Mouse (Mus musculus) adrenal gland, adult 18-20 months (tissue): ENCODE measurements around the gene Olfr749. TPM values are rescaled to one million over a fixed set of nuclear protein-coding genes. Genes with fewer than 3 reads are reported as not detected.
"Not testable (repeated sequence)": the region's sequence is repeated elsewhere in the genome, so short reads cannot be mapped to it uniquely, and the experiment has no call there.

Source experiments
- DNase-seq, 2 experiments: peaks; one replicate each; pipeline ENCODE4 v3.0.0; 2021 to 2022; ENCODE audit warnings: low spot score in 2 of 2
- long read RNA-seq, 2 experiments: library from polyadenylated mRNA; stranded (forward); transcript quantifications; one replicate each; pipeline ENCODE4 v2.0.0; 2021
- total RNA-seq, 2 experiments: library from RNA; stranded (reverse); gene quantifications; 1 replicate in 1 of 2; 2 replicates in 1 of 2; pipeline ENCODE4 v1.2.3; 2021

The Olfr749 gene
- total RNA-seq, result not detected
- long read RNA-seq, experiment 1, result 0 reads
- long read RNA-seq, experiment 2, result 0 reads

DNA sequence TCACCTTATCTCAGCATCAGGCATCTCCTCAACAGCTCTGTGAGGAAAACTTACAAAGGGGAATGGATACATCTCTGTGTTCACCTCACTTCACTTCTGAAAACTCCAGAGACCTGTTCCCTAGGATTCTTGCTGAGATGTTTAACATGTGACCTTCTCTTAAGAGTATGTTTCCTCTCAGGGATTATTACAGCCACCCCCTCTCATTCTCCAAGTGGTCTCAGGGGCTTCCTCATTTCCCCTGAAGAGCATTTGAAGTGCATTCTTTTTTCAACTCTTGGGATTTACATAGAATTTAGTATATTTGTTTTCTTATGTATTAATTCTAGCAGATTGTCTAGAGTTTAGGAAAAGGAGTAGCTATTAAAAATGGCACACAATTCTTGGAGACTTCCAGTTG lies at the start of gene Olfr749:
Olfr749 (minus strand) TSS at position 101 of the 400 bp plus-strand sequence.
- no peak for DNase-seq

DNA sequence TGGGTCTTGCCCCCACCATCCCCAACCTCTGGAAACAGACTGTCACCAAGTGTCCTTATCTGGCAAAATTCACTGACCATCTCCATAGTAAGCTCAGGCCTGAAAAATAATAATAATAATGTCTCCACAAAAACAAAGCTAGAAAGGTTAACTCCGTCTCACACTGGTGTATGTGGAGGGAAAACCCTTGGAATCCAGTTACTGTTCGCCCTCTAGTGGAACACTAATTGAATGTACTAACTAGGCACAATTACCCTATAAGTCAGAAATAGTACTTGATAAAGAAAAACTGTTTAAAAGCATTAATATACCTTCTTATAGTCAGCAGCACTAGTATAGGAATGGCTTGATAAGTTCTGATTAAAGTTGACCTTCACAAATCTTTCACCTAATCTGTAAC lies 43.3 kb upstream of the Olfr749 start:
- no peak for DNase-seq

DNA sequence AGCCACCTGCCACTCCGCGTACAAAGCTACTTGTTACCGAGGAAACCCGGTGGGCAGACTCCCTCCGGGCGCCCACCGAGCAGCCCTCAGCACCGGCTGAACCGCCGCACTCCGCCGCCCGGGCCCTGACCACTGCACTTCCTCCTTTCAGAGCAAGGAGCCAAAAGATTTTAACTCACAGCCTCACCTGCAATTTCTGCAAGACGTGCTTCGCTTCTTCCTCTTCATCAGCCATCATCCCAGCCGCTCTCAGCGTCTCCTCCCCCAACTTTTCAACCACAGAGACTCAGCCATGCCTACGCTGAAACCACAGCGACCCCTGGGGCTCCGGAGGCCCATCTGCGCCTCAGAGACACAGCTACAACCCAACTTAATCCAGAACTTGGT lies 40.4 kb upstream of the Olfr749 start, which contains the start of gene Ttc5:
Ttc5 (minus strand) TSS at position 269 of the 387 bp plus-strand sequence.
- DNase-seq, result peak; percentile 88 to 91

DNA sequence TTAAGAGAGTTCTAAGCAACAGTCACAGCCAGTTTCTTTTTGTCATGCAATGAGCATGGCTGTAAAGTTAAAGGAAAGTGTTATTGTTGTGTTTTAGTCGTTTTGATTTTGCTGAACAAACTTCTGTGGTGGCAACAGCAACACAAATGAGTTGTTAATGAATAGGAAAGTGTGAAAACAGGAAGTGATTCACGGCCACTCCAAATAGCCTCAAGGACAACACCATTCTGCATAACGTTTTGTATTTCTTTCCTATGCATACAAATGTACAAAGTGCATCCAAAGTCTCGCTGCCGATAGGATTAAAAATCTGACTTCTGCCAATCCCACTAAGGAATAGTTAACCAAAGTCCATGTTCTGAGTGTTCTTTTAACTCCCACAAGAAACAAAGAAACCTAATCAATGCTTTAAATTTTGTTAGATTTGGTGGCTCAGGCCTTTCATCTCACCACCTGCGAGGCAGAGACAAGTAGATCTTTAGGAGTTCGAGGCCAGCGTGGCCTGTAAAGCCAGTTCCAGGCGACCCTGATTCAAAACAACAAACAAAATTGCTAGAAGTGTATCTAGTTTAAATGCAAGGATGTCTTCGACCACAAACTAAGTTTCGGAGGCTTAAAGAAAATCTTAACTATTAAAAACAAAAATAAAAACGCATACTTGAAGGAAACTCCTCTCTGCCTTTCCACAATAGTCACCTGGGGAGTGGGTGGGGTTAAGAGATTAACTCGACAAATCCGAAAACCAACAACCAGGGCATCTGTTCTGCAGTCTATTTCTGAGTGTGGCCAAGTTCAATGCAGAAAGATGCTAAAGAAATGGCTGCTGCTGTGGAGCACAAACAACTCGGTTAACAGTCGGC lies 39.7 kb upstream of the Olfr749 start:
- DNase-seq, result no peak

DNA sequence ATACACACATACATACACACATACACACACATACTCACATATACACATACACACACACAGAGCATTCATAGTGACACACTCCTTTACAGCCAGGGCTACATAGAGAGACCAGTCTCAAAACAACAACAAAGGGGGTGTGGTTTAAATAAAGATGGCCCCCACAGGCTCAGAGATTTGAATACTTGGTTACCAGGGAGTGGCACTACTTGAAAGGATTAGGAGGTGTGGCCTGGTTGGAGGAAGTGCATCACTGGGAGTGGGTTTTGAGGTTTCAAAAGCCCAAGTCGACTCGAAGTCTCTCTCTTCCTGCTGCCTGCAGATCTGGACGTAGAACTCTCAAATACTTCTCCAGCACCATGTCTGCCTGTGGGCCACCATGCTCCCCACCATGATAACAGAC lies 37.3 kb upstream of the Olfr749 start:
- DNase-seq, result no peak

DNA sequence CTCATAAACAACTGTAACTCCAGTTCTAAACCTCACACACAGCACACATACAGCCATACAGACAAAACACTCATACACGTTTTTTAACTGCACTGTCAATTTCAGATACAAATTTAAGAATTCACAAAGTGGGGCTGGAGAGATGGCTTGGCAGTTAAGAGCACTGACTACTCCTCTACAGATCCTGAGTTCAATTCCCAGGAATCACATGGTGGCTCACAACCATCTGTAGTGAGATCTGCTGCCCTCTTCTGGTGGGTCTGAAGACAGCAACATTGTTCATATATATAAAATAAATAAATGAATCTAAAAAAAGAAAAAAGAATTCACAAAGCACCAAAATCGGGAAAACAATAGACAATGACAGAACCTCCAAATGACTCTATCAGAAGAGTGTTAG lies 26.4 kb upstream of the Olfr749 start:
- DNase-seq, result no peak

- DNase-seq, result peak in 1 of 2 experiments; percentile 18
Measured at GRCm38 (mm10) chr14:50765736-50766135, 20.8 kb upstream of the Olfr749 start.

DNA sequence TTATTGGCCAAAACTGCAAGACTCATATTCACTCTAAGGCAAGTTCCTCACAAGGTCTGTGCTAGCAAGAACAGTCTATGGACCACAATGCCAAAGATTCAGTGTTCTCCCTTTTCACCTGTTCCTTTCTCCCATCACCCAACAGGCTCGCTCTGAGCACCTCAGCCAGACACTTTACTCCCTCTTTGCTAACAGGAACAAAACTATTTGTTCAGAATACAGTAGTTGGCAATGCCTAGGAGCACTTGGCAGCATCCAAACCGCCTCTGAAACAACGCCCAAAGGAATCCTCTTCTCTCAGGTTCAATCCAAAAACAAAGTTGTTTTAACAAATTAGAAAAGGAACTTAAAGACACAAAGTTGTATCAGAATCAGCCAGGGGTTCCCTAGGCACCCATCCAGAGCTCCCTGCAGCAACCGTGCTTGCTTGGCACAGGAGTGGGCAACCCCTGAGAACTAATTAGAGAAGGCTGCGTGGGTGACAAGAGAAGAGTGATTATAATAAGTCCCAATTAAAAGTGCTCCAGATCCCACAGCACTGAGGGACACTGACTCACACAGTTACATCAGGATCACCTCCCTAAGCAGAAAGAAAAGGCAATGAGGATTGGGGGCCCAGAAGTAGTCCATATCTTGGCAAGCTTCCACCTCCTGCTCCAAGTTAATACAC lies 13.7 kb upstream of the Olfr749 start:
- DNase-seq, result no peak

GRCm38 (mm10) chr14:50741584-50741983 lies 3.3 kb downstream of the Olfr749 start:
- no peak for DNase-seq

DNA sequence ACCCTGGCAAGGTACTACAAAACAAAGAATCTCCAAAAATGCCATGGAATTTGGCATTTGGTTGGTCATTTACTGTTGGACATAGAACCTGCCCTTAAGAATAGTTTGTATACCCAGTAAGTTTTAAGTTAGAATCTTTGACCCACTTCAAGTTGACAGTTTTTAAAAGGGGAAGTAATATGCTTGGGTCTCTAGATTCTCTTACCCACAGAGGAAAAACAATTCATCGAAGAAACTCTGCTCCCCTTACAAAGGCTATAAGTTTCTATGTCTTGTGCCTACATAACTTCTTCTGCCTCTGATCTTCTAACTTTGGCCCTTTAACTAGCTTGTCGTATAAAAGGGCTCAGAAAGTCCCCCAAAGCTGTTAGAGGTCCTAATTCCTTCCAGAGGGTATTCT lies 4.6 kb downstream of the Olfr749 start:
- DNase-seq, result no peak

GRCm38 (mm10) chr14:50722371-50722770 lies 22.5 kb downstream of the Olfr749 start:
- DNase-seq, result not testable (repeated sequence)

DNA sequence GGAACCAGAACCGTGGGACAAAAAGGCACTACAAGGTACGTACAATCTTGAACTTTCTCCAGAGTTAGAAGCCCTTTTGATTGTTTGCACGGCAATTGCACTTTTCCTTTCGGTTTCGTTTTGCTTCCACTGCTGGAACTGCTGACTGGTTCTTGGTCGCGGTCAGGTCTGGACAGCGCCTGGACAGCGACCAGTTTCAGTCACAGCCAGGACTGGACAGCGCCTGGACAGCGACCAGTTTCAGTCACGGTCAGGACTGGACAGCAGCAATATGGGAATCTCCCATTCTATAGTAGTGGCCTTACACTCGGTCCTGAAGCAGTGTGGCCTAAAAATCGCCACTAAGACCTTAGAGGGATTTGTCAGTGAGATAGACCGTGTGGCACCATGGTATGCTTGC lies 25.0 kb downstream of the Olfr749 start:
- not testable (repeated sequence) for DNase-seq

- no peak for DNase-seq
Measured at GRCm38 (mm10) chr14:50707073-50707472, 37.8 kb downstream of the Olfr749 start, which contains the start of gene Olfr748. Gene Olfr748 (plus strand): TSS chr14:50707373.

DNA sequence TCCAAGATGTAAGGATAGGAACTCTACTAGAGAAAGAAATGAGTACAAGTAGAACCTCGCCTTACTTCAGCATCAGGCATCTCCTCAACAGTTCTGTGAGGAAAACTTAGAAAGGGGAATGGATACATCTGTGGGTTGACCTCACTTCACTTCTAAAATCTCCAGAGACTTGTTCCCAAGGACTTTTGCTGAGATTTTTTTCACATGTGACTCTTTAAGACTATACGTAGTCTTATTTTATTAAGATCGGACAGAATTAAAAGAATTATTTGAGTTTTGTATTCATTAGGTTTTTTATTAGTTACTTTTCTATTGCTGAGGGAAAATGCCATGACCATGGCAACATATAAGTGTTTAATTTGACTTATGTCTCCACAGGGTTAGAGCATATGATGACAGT lies 51.8 kb downstream of the Olfr749 start, which contains the start of gene Olfr747:
Olfr747 (minus strand) TSS at position 101 of the 400 bp plus-strand sequence.
- no peak for DNase-seq

Other genes with a start within 250 kb of the Olfr749 start
- gene Olfr742, start 241.5 kb downstream of the Olfr749 start, total RNA-seq, result not detected
- gene Olfr743, start 223.3 kb downstream of the Olfr749 start, total RNA-seq, result not detected
- gene Olfr744, start 130.2 kb downstream of the Olfr749 start, total RNA-seq, result not detected
- gene Olfr745, start 105.7 kb downstream of the Olfr749 start, total RNA-seq, result not detected
- gene Olfr746, start 98.0 kb downstream of the Olfr749 start, total RNA-seq, result not detected
- not detected for gene Olfr747, start 51.9 kb downstream of the Olfr749 start, total RNA-seq
- gene Olfr748, start 37.7 kb downstream of the Olfr749 start, total RNA-seq, result not detected
- 10 to 100 TPM; 29.0 to 35.5 TPM for gene Ttc5, start 40.4 kb upstream of the Olfr749 start, total RNA-seq
- gene Ccnb1ip1, start 62.6 kb upstream of the Olfr749 start, total RNA-seq, result not detected
- 10 to 100 TPM; 21.0 to 22.7 TPM for gene Parp2, start 62.7 kb upstream of the Olfr749 start, total RNA-seq
- 10 to 100 TPM; 22.2 to 25.2 TPM for gene Tep1, start 125.5 kb upstream of the Olfr749 start, total RNA-seq
- gene Klhl33, start 152.4 kb upstream of the Olfr749 start, total RNA-seq, result 1 to 10 TPM in 1 of 2 experiments, under 1 TPM in 1; 0.83 to 1.3 TPM
- 10 to 100 TPM; 48.9 to 51.3 TPM for gene Osgep, start 179.8 kb upstream of the Olfr749 start, total RNA-seq
- 10 to 100 TPM; 50.7 to 66.7 TPM for gene Apex1, start 179.9 kb upstream of the Olfr749 start, total RNA-seq
- gene Pip4p1, start 185.8 kb upstream of the Olfr749 start, total RNA-seq, result 10 to 100 TPM; 54.8 to 63.0 TPM
- gene Pnp, start 186.0 kb upstream of the Olfr749 start, total RNA-seq, result 10 to 100 TPM; 35.0 to 40.3 TPM
- gene Gm49342, start 199.4 kb upstream of the Olfr749 start, total RNA-seq, result 10 to 100 TPM; 31.9 to 43.9 TPM
- 1 to 10 TPM; 1.7 to 2.7 TPM for gene Pnp2, start 210.9 kb upstream of the Olfr749 start, total RNA-seq